Mouse (Mus musculus) liver, postnatal 0 days (tissue): ENCODE measurements around the gene Fgl2. TPM values are rescaled to one million over a fixed set of nuclear protein-coding genes. Genes with fewer than 3 reads are reported as not detected.

Experiments
- ATAC-seq: fragments of 200-750 bp; cut with Nextera tagmentation; 2 replicates; pipeline ENCODE4 v1.8.0; 2017; ENCODE audit warnings: mild to moderate bottlenecking, moderate library complexity
- DNase-seq: peaks from one replicate; pipeline ENCODE4 v3.0.0-alpha.2; 2016
- H3K27ac ChIP-seq: fragments of 300-500 bp; sonication (generic); 2 replicates; pipeline ENCODE4 v1.5.1; 2014; ENCODE audit warnings: antibody characterized with exemption, moderate library complexity, mild to moderate bottlenecking, low read depth
- H3K27me3 ChIP-seq: fragments of 300-500 bp; sonication (generic); 2 replicates; pipeline ENCODE4 v1.6.1; 2014; ENCODE audit warnings: low read length, control low read depth, mixed read lengths; ENCODE audit not compliant: insufficient read depth
- H3K36me3 ChIP-seq: fragments of 300-500 bp; sonication (generic); replicated peaks from 2 replicates; pipeline ENCODE4 v1.6.1; 2014; ENCODE audit warnings: mild to moderate bottlenecking, control low read depth, low read length, moderate library complexity, mixed read lengths; ENCODE audit not compliant: insufficient read depth
- H3K4me1 ChIP-seq: fragments of 300-500 bp; sonication (generic); 2 replicates; pipeline ENCODE4 v1.6.1; 2014; ENCODE audit warnings: antibody characterized with exemption, mild to moderate bottlenecking, control low read depth; ENCODE audit not compliant: insufficient read depth
- H3K4me2 ChIP-seq: fragments of 300-500 bp; sonication (generic); 2 replicates; pipeline ENCODE4 v1.6.1; 2014; ENCODE audit warnings: low read depth, mild to moderate bottlenecking, low read length, moderate library complexity, mixed read lengths
- H3K4me3 ChIP-seq: fragments of 300-500 bp; sonication (generic); 2 replicates; pipeline ENCODE4 v1.5.1; 2014; ENCODE audit warnings: low read depth, low read length
- H3K9ac ChIP-seq: fragments of 300-500 bp; sonication (generic); replicated peaks from 2 replicates; pipeline ENCODE4 v1.6.1; 2014; ENCODE audit warnings: mild to moderate bottlenecking, moderate library complexity
- H3K9me3 ChIP-seq: fragments of 300-500 bp; sonication (generic); 2 replicates; pipeline ENCODE4 v1.6.1; 2016; ENCODE audit warnings: mild to moderate bottlenecking, control low read depth, low read length, mixed read lengths
- CTCF ChIP-seq: sonication (generic); IDR thresholded peaks from 2 replicates; pipeline ENCODE4 v1.5.1; 2016; ENCODE audit warnings: antibody characterized with exemption, low read depth
- EP300 ChIP-seq: IDR thresholded peaks from 2 replicates; pipeline ENCODE4 v1.6.1; 2016; ENCODE audit warnings: antibody characterized with exemption, low read depth, mild to moderate bottlenecking
- WGBS: fragments of 180-500 bp; shearing (Covaris S2); extraction: QIAGEN DNeasy Blood & Tissue Kit; methylation state at CpG from one replicate; pipeline ENCODE4 v1.1.7; 2014; ENCODE audit not compliant: insufficient replicate concordance; 5-methylcytosine and 5-hydroxymethylcytosine counted together
- polyA plus RNA-seq: library from polyadenylated mRNA; unstranded; fragments of >200 nt; fragmentation: Nextera tagmentation; extraction: Ambion mirVana; gene quantifications from 2 replicates; pipeline ENCODE4 v1.2.1, GENCODE M21; 2015

Fgl2 gene
- polyA plus RNA-seq, 1 experiment from 2014 or later = 3.5 TPM

DNA sequence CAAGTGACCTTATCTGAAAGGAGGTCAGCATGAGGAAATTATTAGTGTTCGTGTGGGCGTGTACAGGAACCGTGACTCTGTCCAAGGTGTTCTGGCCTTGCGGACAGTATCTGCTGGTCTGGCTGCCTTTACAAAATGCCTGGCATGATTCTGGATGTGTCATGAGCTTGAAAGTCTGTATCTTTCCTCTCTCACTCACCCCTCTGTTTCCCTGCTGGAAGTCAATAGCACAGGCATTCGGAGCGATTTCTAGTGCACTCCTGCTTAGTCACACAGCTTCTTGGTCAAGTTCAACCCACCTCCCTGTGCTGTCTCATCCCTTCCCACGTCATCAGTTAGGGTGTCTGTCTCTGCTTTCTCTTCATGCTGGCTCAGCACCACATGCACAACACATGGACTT is 24.1 kb upstream of the Fgl2 start:
- WGBS = 78% methylated on average over 7 of the region's 7 CpGs
- H3K9me3 ChIP-seq = no peaks in the 10 kb centered on the region
- no peak overlapping the region for H3K9ac ChIP-seq
- ATAC-seq (no peak), DNase-seq (no peak)
- no peak overlapping the region for H3K4me2 ChIP-seq
- no peaks in the 10 kb centered on the region for H3K4me1 ChIP-seq
- no peaks in the 10 kb centered on the region for H3K36me3 ChIP-seq
- TF ChIP-seq EP300 (no peak), CTCF (no peak)
- H3K27ac ChIP-seq = no peak overlapping the region
- no peaks in the 10 kb centered on the region for H3K27me3 ChIP-seq
- H3K4me3 ChIP-seq = no peak overlapping the region

DNA sequence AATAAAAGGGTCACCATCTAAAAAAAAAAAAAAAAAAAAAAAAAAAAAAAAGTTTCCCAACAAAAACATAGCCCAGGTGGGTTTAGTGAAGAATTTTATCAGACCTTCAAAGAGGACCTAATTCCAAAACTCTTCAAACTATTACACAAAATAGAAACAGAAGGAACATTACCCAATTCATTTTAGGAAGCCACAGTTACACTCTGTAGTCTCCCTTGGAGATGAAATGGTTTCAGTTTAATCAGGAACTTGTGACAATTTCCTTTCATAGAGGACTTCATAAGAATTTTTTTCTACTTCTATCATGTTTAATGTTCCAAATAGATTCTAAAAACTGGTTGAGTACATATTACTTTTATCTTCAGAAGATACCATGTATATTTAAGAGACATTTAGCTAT is 20.8 kb upstream of the Fgl2 start:
- Histone ChIP-seq H3K27me3 (no peaks in the 10 kb centered on the region), H3K4me3 (no peak overlapping the region), H3K9ac (no peak overlapping the region), H3K27ac (no peak overlapping the region), H3K4me1 (no peaks in the 10 kb centered on the region), H3K4me2 (no peak overlapping the region), H3K9me3 (no peaks in the 10 kb centered on the region), H3K36me3 (no peaks in the 10 kb centered on the region)
- DNase-seq = no peak
- TF ChIP-seq EP300 = no peak
- no peak for TF ChIP-seq CTCF
- ATAC-seq = no peak

DNA sequence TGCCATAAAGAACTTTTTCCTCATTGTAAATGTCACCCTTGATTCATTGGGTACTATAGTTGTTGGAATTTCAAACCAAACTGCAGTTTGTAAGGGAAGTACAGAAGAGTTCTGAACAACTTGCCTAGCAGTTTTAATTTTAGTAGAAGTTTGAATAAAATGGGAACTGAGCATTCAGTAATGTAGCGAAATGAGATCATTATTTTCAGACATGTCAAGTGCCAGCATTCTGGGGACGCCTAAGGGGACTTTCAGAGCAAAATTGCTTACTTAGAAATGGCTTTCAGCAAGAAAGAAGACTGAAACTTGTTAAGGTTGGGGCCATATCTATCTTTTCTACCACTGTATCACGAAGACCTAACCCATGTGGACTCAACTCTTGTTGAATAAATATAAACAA is 13.8 kb upstream of the Fgl2 start:
- no peaks in the 10 kb centered on the region for H3K36me3 ChIP-seq
- DNase-seq = no peak
- no peaks in the 10 kb centered on the region for H3K27me3 ChIP-seq
- H3K9me3 ChIP-seq = no peaks in the 10 kb centered on the region
- H3K4me2 ChIP-seq = no peak overlapping the region
- no peak for ATAC-seq
- no peaks in the 10 kb centered on the region for H3K4me1 ChIP-seq
- WGBS = 71% methylated on average over 3 of the region's 3 CpGs
- no peak overlapping the region for H3K9ac ChIP-seq
- no peak overlapping the region for H3K4me3 ChIP-seq
- TF ChIP-seq EP300 (no peak), CTCF (no peak)
- no peak overlapping the region for H3K27ac ChIP-seq

DNA sequence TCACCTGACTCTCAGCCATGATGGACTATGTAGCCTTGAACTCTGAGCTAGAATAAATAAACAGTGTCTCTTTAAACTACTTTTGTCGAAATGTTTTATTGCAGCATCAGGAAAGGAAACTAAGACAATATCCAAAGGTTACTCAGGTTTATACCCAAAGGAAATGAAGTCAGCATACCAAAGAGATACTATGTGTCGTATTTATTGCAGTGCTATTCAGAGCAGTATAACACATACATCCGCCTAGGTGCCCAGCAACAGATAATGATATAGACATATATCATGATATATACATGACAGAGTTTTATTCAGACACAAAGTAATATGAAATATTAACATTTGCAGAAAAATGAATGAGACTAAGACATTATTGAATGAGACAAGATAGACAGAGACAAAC is 9.1 kb upstream of the Fgl2 start:
- Histone ChIP-seq H3K4me3 (no peak overlapping the region), H3K9ac (no peak overlapping the region), H3K36me3 (no peaks in the 10 kb centered on the region), H3K4me1 (no peaks in the 10 kb centered on the region), H3K27me3 (no peaks in the 10 kb centered on the region), H3K27ac (no peak overlapping the region), H3K4me2 (no peak overlapping the region), H3K9me3 (no peaks in the 10 kb centered on the region)
- no peak for ATAC-seq
- no peak for DNase-seq
- TF ChIP-seq EP300 = no peak
- TF ChIP-seq CTCF = no peak
- WGBS = 70% methylated on average over 3 of the region's 3 CpGs

DNA sequence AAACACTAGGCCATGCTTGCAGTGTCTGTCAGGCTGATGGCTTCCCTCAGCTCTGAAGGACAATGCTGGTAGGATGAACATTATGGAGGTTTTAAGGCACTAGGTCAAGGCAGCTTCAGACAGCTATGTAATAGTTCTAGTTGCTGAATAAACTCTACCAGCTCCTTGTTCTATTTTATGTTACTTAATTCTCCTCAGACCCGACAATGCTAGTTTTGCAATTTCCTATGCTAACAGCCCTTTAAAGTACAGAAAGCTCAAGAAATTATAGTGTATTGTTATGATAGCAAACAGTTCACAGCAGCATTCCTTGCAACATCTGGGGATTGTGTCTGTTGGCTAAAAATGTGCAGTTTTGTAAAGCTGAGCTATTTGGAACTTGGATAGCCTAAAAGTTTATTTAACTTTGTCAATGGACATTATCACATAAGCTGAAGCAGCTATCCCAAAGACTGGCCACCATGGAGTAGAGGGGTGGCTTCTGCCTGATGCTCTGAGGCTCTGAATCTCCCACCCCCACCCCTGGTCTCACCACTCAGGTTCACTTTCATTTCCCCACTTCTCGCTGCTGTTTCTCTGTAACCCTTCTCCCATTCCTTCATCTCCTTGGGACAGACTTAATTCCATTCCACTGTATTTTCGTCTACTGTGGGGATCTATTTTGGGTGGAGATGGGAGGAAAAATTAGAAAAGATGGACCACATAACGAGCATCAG is 5.9 kb upstream of the Fgl2 start:
- no peaks in the 10 kb centered on the region for H3K9me3 ChIP-seq
- 0 out of 2 replicates have a peak overlapping the region, but pooled peaks have one; percentile 2 for H3K27ac ChIP-seq
- no peaks in the 10 kb centered on the region for H3K27me3 ChIP-seq
- no peak for ATAC-seq
- no peak for DNase-seq
- no peak overlapping the region for H3K9ac ChIP-seq
- H3K36me3 ChIP-seq = no peaks in the 10 kb centered on the region
- H3K4me2 ChIP-seq = peak overlapping the region; percentile 33; the same call in 1 of the 2 replicates
- 55% methylated on average over 4 of the region's 4 CpGs for WGBS
- H3K4me1 ChIP-seq = no peaks in the 10 kb centered on the region
- no peak overlapping the region for H3K4me3 ChIP-seq
- no peak for TF ChIP-seq CTCF
- no peak for TF ChIP-seq EP300

DNA sequence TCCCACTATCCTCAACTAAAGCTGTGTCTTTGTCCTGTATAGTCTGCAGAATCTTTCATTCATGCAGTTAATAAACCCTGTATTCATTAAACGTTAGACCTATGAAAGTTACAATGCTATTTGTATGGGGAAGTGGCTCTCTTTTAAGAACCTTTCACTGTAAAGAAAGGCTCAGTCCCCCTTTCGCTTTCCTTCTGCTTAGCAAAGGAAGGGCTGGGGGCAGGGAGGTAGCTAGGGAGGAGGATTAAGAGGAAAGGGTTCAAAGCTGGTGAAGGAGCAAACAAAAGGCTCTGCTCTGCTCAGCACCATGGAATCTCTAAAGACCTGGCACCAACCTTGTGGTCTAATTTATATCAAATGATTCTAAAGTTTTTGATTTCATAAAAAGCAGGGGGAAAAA is 4.9 kb upstream of the Fgl2 start:
- TF ChIP-seq CTCF (no peak), EP300 (no peak)
- DNase-seq = no peak
- Histone ChIP-seq H3K9ac (no peak overlapping the region), H3K4me2 (no peak overlapping the region), H3K4me1 (no peaks in the 10 kb centered on the region), H3K36me3 (no peaks in the 10 kb centered on the region), H3K27me3 (no peaks in the 10 kb centered on the region), H3K9me3 (no peaks in the 10 kb centered on the region), H3K4me3 (no peak overlapping the region), H3K27ac (no peak overlapping the region)
- WGBS = 27% methylated on average over 2 of the region's 2 CpGs
- no peak for ATAC-seq
